Mouse (Mus musculus) c-Kit-positive CD71-positive TER-119-positive erythroid progenitor cells, embryonic 14.5 days (primary cell): ENCODE measurements at regions not wholly inside any gene's neighbourhood (a gene's known extent, or its start where the extent isn't known, plus 50 kb on each side); places are given as distances from the start of the nearest gene placed in this dataset.
A peak's percentile ranks its signal among the peaks of the same experiment; 100 is the strongest.
"Not testable (repeated sequence)": the region's sequence is repeated elsewhere in the genome, so short reads cannot be mapped to it uniquely, and the experiment has no call there.

Experiments used
- DNase-seq: peaks from one replicate; pipeline ENCODE4 v3.0.0-alpha.2; 2013; ENCODE audit warnings: low spot score

DNA sequence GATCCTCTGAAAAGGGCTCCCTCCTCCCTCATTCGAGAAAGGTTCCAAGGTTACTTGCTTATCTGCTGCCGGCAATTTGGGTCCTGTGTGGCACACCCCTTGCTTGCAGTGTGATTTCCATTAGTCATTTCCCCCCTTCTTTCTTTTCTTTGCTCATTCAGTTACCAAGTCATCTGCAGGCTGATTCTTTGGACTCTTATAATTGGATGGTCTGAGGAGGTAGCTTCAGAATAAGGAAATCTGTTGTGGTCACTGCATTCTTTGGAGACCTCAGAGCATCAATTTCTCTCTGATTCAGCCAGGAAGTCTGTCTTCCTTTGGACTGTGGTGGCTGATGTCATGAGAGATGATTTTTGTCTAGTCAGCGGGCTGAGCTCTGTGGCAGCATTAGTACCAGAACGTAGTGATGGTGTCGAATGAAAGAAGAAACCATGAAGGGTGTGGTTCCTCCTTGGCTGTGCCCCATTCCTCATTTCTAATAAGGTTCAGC lies 91.4 kb upstream of the Mdm1 start:
- DNase-seq = peak; percentile 15

DNA sequence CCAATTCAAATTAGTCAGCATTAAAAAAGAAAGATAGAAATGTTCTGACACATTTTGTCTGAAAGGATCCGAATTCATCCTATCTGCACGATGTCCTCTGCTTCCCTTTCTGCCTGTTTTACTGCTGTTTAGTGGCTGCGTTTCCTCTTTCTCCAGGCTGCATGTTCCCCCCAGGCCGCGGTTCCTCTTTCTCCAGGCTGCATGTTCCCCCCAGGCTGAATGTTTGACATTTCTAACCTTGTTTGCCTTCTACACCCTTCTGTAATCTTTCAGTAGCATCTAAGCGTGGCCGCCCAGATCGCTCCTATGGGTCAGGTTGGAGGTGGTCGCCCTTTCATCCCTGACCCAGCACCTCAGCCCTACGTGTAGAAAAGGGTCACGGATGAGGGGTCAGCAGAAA lies 89.6 kb upstream of the Mdm1 start:
- DNase-seq = no peak

GRCm38 (mm10) chr10:118052477-118052876 lies 89.1 kb upstream of the Mdm1 start:
- no peak for DNase-seq

GRCm38 (mm10) chr10:118053037-118053436 lies 88.6 kb upstream of the Mdm1 start:
- DNase-seq = no peak

GRCm38 (mm10) chr10:118056789-118057271 lies 84.8 kb upstream of the Mdm1 start:
- DNase-seq = no peak

GRCm38 (mm10) chr10:118057516-118057915 lies 84.1 kb upstream of the Mdm1 start:
- DNase-seq = no peak

GRCm38 (mm10) chr10:118064816-118065216 lies 76.8 kb upstream of the Mdm1 start:
- peak; percentile 66 for DNase-seq

DNA sequence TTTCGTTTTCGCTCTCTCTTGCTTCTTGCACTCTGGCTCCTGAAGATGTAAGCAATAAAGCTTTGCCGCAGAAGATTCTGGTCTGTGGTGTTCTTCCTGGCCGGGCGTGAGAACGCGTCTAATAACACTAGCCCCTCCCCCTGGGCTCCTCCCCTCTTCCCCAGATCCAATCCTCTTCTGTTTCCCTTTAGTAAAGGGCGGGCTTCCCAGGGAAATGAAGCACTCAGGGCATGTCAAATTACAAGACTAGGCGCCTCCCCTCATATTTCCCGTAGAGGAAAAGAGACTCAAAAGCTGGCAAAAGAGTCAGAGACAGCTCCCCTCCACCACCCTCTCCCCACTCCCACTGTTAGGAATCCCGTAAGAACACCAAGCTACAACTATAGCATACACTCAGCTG lies 65.3 kb upstream of the Mdm1 start:
- DNase-seq = not testable (repeated sequence)

DNA sequence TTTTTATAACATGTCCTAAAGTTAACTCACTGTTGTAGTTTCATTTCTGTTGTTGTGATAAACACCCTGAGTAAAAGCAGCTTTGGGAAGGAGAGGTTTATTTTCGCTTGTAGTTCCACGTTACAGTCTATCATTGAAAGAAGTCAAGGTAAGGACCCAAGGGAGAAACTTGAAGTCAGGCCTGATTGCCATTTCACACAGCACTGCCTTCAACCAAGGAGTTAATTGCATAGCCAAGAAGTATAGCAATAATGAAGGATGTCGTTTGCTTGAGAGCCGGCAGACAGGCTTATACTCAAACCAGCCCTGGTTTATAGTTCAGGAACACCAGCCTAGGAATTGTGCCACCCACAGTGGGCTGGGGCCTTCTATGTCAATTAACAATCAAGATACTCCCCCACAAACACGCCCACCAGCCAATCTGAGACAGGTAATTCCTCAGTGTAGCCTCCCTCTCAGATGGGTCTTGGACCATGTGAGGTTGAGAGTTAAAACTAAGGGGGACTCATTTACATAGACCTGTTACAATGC lies 59.9 kb upstream of the Mdm1 start:
- no peak for DNase-seq

DNA sequence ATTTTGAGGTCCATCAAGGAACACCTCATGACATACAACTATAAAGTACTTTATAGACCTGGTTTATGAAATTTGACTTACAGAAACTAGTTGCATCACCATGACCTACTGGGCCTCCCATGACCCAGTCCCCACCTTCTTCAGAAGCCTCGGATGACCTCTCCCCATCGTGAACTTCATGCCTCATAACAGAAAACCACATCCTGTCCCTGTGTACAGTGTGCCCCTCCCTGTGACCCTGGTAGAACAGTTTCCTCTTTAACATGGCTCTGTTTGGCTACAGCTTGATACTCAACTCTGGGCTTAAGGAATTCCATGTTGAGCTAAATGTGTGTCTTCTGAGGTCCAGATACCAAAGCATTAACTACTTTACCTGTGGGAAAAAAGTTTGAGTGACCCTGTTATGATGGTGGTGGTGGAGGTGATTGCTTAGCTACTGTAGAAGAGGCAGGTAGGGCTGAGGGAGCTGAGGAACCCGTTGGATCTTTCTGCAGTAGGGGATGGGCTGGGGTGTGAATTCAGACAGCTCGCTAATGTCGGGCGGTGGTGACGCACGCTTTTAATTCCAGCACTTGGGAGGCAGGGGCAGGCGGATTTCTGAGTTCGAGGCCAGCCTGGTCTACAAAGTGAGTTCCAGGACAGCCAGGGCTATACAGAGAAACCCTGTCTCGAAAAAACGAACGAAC lies 58.4 kb upstream of the Mdm1 start:
- DNase-seq = no peak

GRCm38 (mm10) chr10:118083721-118084075 lies 57.9 kb upstream of the Mdm1 start:
- DNase-seq = no peak

GRCm38 (mm10) chr10:118085046-118085983 lies 56.3 kb upstream of the Mdm1 start:
- DNase-seq = no peak

- no peak for DNase-seq
These were observed 53.9 kb upstream of the Mdm1 start for GRCm38 (mm10) chr10:118087570-118088340.

DNA sequence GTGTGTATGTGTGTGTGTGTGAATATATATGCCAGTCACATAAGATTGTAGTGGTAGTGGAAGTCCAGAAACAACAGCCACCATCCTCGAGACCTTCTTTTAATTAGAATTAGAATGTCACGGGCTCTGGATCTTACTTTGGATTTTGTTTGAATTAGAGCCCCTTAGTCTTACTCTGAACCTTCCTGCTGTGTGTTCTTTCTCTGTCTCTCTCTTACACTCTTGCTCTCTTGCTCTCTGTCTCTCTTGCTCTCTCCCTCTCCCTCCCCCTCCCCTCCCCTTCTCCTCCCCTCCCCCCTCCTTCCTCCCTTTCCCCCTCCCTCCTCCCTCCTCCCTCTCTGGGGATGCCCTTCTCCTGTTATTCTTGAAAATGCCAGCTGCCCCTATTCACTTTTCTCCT lies 53.1 kb upstream of the Mdm1 start:
- DNase-seq = no peak

GRCm38 (mm10) chr10:118089879-118090278 lies 51.7 kb upstream of the Mdm1 start:
- DNase-seq = no peak

- no peak for DNase-seq
These were observed 50.1 kb upstream of the Mdm1 start for GRCm38 (mm10) chr10:118091476-118091875.
